Mouse (Mus musculus) ES-Bruce4 (cell line): ENCODE results near the gene Unc5c.

Source experiments
- CTCF ChIP-seq: IDR thresholded peaks from one replicate; pipeline ENCODE4 v1.8.1; 2011; ENCODE audit warnings: low read depth, low read length
- POLR2A ChIP-seq: IDR thresholded peaks from one replicate; pipeline ENCODE4 v1.8.1; 2011; ENCODE audit warnings: low read length; ENCODE audit not compliant: insufficient read depth

DNA sequence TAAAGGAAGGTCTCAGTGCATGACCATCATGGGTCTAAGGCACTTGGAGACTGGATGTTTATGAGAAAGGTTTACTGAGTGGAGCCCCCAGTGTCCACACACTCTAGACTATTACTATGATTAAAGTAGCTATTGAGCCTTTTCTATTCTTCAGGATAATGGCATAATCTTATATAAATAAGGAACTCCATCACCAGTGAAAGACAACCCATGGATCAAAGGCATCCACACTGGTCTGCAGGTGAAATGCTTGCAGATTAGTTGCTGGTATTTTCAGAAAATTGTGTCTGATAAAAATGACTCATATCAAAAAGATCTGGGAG, 116.8 kb downstream of the Unc5c start:
- TF ChIP-seq CTCF (no peak), POLR2A (no peak)
